Mouse (Mus musculus) right cerebral cortex, postnatal 10 days (tissue): ENCODE results near the gene Raver2.

Source experiments
- DNase-seq, 2 experiments: peaks; one replicate each; pipeline ENCODE4 v3.0.0; 2021; ENCODE audit warnings: low spot score in 2 of 2

The Raver2 gene

DNA sequence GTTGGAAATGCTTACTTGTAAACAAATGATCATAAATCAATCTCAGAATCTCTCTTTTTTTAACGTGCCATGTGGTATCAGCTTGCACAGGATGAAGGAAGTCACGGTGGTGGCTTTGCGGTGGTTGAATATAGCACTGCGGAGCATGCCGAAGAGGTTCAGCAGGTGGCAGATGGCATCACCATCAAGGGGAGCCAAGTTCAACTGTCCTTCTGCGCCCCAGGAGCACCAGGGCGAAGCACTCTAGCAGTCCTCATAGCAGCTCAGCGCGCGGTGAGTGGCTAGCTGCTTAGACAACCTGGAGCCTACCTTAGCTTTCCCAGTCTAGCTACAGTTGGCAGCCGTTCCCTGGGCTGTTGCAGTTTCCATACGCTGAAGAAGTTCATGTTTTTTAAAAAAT, 38.3 kb downstream of the Raver2 start:
- DNase-seq, result no peak

DNA sequence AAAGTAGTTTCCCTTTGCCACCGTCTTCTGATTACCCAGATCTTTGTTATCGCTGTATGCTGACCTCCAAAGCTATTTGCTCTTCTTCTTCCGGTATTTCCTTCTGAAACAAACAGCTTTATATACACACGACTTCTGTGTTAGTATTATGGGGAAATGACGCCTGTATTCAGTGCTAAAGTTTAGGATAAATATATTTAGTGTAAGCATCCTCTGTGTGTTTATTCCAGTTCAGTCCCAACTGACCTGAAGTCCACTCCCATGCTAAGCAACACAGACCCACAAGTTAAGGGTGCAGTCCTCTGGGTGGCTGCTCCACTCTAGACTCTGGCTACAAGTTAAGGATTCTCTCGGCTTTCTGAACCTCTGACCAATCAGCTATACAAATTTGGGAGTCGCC, 52.2 kb downstream of the Raver2 start:
- DNase-seq, result no peak

DNA sequence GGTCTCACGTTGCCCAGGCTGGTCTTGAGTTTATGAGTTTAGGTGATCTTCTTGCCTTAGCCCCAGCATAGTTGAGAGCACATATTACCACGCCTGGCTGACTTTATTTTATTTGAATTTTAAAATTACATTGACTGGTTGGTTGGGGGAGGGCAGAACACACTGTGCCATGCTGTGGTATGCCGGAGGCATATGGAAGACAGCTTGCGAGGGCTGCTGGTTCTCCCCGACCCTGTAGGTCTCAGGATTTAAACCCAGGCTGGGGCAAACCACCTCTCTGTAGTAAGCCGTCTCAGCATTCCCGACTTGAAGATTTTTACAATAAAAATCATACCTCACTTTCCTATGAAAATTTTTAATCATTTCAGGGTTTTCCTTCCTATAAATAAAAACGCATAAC, 66.2 kb downstream of the Raver2 start:
- DNase-seq, result no peak

DNA sequence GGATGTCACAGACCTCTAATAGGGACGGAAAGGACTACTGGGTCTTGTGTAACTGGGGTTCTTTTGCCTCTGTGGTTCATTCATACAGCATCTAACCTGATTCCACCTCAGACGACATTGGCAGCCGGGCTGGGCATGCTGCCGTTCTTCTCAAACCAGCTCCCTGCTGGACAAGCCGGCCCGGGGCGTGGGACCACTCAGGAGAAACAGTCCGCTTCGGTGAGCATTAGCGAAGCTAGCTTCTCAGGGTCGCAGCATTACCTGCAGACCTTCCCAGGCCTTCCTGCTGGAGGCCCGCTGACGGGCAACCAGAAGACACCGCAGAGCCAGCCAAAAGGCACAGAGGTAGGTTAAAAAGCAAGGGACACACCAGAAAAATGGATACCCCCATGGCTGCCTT, 67.1 kb downstream of the Raver2 start:
- no peak for DNase-seq

DNA sequence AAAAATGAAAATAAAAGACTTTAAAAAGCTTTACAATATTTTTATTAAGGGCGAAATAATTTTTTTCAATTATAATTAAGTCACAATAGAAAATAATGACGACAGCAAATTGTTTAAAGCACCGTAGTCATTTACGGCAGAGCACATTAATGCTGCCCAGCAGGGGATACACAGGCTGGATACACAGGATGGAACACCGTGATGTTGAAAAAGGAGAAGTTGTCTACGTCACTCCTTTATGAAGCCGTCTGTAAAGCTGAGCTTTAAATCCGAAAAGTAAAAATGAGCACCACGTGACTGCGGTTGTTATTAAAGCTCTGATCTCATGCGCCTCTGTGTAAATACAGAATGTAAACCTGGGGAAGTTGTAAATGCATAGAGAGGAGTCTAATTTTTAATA, 69.2 kb downstream of the Raver2 start:
- DNase-seq, result no peak

DNA sequence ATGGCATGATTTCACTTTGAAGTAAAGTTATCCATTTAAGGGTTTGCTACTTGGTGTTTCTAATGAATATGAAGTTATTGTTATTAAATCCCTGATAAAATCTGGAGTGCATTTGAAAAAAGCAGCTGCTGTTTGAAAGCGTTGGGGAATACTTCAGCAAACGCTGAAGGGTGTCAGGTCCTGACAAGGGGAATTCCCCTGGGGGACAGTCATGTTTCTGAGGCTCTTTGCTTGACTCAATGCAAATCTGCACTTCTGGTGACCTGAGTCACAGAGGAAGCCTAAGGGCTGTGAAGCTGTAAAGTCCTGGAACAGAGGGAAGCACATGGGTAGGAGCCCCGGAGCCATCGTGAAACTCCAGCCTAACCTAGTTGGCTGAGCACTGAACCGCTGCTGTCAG, 73.0 kb downstream of the Raver2 start:
- peak in 1 of 2 experiments; percentile 14 for DNase-seq

DNA sequence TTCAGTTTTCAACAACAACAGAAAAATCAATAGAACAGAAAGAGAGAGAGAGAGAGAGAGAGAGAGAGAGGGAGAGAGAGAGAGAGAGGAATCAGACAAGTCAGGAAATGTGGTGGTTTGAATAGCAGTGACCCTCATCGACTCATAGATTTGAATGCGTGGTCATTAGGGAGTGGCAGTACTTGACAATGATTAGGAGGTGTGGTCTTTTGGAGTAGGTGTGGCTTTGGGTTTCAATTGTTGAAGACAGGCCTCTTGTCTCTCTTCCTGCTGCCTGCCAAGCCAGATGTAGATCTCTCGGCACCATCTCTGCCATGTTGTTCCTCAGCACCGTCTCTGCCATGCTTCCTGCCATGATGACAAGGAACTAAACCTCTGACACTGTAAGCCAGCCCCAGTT, 75.1 kb downstream of the Raver2 start:
- no peak for DNase-seq

DNA sequence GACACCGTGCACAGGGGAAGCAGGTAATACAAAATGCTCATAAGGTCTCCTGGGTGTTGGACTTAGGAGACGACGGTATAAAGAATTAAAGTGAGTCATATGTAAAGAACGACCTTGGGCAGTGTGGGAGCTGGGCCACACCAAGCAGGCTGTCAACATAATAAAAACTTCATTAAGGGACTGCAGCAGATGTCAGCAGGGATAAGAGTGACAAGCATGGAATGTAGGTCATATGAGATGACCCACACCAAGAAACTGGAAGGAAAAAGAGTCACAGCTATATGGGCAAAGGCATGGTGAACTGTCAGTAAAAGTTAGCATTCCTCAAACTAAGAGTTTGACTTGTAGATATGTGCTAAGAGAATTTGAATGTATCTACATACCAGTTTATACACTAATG, 75.6 kb downstream of the Raver2 start:
- no peak for DNase-seq

DNA sequence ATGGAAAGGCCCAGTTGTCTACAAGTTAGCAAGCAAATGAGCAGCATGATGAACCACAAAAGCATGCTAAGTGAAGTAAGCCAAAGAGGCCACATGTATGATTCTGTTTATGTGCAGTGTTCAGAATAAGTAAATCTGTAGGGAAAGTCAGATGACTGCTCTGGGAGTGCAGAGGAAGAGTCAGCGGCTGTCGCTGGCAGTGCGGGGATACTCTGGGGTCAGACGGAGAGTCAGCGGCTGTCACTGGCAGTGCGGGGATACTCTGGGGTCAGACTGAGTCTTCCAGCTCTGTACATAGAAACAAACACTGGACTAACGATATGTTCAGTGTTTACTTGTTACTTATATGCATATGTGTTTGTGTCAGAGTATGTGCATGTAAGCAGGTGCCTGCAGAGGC, 76.0 kb downstream of the Raver2 start:
- no peak for DNase-seq

DNA sequence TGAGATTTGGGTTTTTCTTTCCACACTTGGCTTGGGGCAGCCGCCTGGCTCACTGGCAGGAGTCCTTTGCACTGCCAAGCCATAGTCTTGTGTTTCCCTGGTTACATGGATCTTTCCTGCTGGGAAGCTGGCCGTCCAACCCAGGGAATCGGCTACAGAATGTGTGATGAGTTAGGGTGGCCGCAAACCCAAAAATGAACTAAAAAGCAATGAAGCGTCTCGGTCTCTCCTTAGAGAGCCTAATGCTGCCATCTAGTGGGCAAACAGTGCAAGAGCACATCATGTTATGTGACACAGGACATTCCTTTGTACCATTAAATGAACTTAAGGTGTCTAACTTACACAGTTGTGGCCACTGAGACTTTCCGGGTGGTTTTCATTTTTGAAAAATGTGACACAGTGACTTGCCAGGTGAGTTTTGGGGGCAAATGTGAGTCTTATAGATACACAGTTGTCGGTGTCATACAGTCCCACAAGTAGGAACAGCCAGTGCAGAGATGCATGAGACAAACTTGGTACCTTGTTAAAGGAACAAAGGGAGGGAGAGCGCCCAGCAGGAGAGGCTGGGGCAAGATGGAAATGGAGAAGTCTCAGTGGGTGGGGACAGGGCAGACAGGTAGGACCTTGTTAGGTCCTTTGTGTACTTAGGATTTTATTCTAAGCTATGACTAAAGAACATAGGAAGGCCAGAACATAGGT, 77.4 kb downstream of the Raver2 start:
- DNase-seq, result peak; percentile 90 to 92

DNA sequence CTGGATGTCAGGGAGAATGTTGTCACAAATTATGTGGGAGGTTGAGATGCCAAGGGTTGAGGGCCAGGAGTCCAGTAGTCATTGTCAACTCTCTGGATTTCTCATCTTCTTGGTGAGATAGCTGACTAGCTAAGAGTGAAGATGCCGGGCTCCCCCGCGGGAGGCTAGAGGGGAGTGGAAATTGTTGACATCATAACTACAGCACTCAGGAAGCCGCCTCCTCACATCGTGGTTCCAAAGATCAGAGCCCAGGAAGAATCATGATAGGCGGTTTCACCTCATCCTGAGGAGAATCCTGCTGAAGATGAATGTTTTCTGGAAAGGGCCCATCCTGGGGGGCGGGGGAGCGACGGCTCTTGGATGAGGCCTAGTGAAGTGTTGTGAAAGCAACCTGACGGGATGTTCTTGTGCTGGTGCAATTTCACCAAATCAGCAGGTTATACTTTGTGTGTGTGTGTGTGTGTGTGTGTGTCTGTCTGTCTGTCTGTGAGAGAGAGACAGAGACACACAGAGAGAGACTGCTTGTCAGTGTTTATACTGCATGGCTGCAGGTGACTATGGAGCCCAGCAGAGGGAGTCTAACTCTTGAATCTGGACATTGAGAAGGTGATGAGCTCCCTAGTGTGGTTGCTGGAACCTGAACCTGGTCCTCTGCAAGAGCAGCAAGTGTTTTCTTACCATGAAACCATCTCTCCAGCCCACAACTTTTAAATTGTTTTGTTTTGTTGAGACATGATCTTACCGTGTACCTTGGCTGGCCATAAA, 78.3 kb downstream of the Raver2 start:
- no peak for DNase-seq

DNA sequence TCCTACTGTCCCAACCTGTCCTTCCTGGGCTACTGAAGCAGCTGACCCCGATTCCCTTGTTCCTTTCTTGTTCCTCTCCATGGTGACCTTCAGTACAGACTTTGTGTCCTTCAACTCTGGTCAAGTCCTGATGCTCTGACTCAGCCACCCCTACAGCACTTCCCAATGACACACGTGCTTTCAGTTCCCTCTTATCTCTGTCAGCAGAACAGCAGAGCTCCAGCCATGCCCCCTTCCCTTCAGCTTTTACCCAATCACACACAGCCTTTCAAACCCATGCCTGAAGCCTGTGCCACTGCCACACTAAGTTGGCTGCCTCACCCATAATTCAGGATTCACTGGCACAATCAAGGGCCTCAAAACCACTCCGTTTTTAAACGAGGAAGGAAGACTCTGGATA, 86.8 kb downstream of the Raver2 start:
- DNase-seq, result no peak

DNA sequence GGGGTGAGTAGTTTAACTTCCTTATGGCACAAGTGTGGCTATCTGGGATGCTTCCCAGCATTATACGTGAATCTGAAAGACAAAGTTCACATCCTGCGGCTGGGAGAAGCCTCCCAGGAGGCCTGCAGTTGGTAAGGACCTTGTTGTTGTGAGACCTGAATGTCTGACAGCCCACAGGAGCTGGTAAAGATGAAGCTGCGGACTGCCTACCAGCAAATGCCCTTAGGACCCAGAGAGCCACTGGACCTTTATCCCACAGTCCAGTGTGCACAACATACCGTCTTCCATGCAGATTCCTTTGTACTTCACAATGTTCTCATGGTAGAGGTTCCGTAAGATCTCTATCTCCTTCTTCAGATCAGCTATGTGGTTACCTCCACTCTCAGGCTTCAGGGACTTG, 88.7 kb downstream of the Raver2 start:
- no peak for DNase-seq

DNA sequence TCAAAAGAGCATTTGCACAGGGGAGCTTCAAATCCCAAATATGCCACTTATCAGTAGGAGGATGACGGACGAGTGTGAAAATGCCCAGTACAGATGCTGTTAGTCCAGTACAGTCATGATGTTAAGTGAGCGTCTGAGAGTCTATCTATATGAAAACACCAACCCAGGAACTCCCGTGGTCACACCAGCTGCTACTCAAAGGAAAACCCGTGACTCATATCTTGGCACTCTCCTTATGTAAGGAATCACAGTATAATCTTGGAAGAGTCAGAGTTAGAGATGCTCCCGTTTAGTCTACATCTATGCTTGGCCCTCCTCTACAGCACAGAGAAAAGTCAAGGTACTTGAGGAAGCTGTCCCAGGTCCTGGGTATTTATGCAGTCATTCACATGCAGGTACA, 89.5 kb downstream of the Raver2 start:
- peak in 1 of 2 experiments; percentile 35 for DNase-seq

DNA sequence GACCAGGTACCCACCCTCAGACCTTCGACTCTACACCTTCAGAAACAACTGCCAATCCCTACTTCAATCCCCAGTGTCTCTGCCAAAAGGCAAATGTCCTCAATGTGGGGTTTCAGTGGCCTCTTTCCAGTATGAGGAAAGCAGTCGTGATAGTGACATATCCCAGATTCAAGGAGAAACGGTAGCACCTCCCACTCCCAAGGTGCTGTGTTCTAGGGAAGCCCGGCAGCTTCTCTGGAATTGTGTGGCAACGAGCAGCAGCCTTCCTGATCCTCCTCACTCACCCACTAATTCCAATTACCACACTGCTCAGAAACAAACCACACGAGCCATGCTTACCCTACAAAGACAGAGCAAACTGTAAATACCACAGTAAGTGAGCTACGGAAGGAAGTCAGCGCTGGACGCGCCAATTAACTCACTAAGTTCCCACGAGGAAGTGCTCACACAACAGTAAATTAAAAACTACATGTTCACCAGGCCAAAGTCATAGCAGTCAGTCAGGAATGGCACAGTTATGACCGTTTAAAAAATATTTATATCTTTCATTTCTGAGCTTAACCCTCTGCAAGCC, 90.5 kb downstream of the Raver2 start:
- no peak for DNase-seq

DNA sequence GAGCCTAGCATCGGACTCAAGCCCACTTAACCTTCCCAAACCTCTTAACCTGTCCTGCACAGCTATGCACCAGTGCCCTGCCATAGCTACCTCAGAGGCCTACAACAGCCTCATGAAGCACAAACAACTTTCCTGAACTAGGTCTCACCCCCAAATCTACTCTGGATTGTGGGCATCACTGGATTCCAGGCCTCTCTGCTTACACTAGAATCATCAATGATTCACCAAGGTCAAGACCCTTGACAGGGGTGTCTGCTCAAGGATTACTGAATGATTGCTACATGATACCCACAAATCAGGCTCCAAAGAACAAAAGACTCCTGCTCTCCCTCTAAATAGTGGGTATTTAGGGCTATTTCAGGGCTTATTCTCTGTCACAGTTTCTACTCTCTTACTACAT, 92.0 kb downstream of the Raver2 start:
- no peak for DNase-seq

DNA sequence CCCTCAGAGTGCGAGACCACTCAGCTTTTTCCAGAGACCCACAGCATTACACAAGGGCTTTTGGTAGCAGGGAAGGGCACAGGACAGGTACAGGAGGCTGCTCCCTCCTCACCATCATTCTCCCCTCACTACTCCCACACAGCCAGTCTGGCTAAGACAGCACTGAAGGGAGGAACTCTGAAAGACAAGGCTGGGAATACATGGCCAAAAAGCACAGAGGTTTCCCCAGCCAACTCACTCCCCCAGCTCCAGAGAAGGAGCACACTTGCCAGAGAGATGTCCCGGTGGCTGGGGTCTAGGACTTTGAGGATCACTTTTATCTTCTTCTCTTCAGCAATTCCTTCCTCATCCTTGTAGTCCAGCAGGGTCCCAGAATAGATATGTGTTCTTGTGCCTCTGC, 95.4 kb downstream of the Raver2 start:
- no peak for DNase-seq

DNA sequence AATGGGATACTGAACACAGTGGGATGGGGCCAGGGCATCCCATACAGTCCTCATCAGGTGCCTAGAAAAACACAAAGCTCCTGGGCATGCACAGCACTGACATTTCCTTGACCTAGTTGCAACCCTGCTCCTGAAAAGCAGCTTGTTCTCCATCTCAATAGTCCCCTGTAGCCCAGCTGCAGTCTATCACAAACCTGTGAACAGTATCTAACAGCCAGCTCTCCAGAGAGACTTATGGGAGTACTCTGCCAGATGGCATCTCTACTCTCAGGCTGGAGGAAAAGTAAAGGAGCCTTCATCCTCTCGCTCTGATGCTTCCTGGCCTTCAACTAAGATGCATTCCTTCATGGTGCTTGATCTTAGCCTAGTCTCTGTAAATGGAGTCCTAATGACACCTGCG, 95.9 kb downstream of the Raver2 start:
- DNase-seq, result no peak

DNA sequence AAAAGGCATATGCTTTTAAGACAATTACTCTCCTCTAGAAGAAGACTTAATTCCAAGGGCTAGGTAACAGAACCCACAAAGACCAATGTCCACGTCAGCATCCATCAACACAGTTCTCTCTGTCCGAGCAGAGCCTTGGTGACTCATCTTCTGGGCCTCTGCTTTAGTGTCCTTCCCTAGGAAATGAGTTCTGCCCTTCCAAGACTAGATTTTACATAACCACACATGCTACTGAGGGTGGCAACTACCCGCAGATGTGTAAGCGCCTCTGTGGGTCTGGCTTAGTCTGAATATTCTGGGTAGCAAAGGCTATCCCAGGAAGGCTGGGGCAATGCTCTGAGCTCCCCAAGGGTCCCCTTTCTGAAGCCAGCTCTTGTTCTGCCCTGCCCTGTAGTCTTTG, 97.0 kb downstream of the Raver2 start:
- DNase-seq, result no peak

DNA sequence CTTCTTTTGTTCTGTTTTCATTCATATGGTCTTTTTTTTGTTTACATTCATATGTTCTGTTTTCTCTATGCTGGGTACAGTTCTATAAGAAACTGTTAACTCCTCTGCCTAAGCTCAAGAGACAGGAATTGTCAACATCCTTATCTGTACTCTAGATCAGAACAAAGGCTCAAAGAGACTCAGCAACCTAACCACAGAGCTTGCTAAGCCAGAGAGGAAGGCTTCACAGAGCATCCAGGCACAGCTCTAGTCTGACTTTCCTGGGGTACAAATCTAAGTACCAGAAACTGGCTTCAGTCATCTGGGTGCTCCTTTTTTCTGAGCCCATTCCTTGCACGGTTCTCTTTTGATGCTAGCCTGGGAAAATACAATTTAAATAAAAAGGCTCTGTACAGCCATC, 99.0 kb downstream of the Raver2 start:
- no peak for DNase-seq

DNA sequence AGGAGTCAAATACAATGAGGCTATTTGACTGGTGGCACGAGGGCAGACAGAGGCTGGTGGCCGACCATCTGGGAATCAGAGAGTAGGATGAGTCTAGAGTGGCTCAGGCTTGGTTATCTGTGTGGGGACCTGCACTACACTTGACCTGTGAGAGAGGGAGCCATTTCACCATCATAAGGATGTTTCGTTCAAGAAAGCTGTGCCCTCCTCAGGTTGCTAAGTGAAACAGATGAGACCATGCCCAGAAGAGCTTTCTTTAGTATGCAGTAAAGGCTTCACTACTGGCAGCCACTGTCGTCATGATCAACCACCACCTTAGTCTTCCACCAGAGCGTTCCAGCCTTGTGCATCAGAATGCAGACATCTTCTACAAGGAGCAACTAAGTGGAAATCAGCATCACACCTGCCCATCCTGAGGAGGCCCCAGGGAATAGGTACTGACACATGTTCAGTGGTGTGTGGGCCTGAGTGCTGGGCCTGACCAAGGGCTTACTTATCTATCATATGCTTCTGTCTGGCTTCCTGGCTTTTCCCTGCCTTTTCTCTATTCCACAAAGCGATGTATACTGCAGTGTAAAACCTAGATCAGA, 99.5 kb downstream of the Raver2 start:
- peak; percentile 63 to 67 for DNase-seq

DNA sequence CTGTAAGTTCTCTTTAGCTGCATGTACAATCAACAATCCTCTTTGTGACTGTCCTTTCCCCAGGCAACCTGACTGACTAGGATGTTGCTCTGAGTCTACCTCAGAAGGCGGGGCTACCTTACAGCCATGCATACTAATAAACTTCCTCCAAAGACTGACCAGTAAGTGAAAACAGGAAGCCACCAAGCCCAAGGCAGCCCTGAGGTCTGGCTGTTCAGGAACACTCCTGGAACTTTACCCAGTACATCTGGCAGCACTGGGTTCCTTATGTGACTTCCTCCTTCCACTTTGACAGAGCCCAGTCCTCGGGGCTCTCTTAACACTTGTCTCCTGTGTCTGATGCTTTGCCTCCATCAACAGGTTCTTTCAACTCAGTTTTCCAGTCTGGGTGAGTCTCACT, 104.0 kb downstream of the Raver2 start:
- DNase-seq, result no peak
